Mouse (Mus musculus): Measurements from ENCODE around the gene Tle4. TPM values are rescaled to one million over a fixed set of nuclear protein-coding genes. Genes with fewer than 3 reads are reported as not detected.

Tle4 gene
- polyA plus RNA-seq, 1 experiment = 3.8 TPM

DNA sequence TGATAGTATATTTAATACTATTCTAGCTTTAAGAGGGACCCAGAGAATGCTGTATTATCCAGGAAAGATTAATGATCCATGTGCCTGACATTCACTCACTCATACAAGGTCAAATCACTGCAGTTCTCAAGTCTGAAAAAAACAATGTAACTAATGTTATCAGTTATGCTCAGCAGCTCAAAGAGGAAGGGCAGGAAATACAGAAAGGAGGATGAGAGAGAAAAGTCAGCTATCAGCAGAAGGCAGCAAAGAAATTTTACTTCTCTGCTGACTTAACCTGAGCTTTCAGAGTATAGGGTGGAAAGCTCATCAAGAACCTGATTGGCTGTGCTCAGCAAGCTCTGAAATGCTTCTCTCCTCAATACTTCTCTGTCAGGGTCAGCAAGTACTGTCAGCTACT, 29.0 kb downstream of the Tle4 start:
- H3K27ac ChIP-seq (replicated peaks; ENCODE audit: low read depth, low read length) = no peak overlapping the region
- H3K4me1 ChIP-seq (ENCODE audit: control insufficient read depth, insufficient read depth, insufficient read length, low read length) = peaks cover 3% of the 10 kb centered on the region
- H3K4me3 ChIP-seq (ENCODE audit: insufficient read depth, low read depth, low read length) = no peak overlapping the region

GRCm38 (mm10) chr19:14567081-14567480, 30.8 kb downstream of the Tle4 start:
- H3K27ac ChIP-seq (replicated peaks; ENCODE audit: low read depth, low read length) = no peak overlapping the region
- H3K4me1 ChIP-seq (ENCODE audit: control insufficient read depth, insufficient read depth, insufficient read length, low read length) = peaks cover 3% of the 10 kb centered on the region
- no peak overlapping the region for H3K4me3 ChIP-seq (ENCODE audit: insufficient read depth, low read depth, low read length)

GRCm38 (mm10) chr19:14566564-14567021, 31.3 kb downstream of the Tle4 start:
- Histone ChIP-seq H3K4me3 (ENCODE audit: insufficient read depth, low read depth, low read length) (no peak overlapping the region), H3K4me1 (ENCODE audit: control insufficient read depth, insufficient read depth, insufficient read length, low read length) (peaks cover 3% of the 10 kb centered on the region), H3K27ac (replicated peaks; ENCODE audit: low read depth, low read length) (no peak overlapping the region)

GRCm38 (mm10) chr19:14565424-14566069, 32.3 kb downstream of the Tle4 start:
- no peaks in the 10 kb centered on the region; the same call in none of the 2 replicates for H3K4me1 ChIP-seq (ENCODE audit: control insufficient read depth, insufficient read depth, insufficient read length, low read length)
- no peak overlapping the region for H3K27ac ChIP-seq (replicated peaks; ENCODE audit: low read depth, low read length)
- no peak overlapping the region for H3K4me3 ChIP-seq (ENCODE audit: insufficient read depth, low read depth, low read length)

DNA sequence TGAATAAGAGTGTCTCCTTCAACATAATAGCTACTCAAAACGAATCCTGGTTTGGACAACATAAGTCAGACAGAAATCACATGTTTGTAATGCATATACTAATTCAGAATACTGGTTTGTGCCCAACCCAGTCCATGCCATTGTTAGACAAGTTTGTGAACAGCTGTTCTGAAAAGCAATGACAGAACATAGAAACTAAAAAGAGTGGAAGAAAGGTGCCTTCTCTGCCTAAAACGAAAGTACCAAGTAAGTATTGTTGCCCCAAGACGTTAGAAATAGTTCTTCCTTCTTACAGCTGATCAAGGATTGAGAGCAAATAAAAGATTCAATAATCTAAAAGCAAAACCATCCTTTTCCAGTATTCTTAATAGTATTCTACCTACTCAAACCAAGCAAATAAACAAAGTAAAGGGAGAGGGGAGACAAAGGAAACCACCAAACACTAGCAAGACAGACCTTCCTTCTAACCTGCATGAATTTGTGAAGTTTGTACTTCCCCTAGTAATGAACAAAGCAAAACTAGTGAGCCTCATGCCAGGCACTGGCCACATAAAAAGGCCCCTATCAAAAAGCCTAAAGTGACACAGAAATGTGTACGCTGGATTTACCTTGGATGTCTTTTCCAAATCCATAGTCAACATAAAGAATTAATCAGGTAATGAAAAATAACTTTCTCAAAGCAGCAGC, 34.4 kb downstream of the Tle4 start:
- Histone ChIP-seq H3K4me3 (ENCODE audit: insufficient read depth, low read depth, low read length) (no peak overlapping the region), H3K4me1 (ENCODE audit: control insufficient read depth, insufficient read depth, insufficient read length, low read length) (no peaks in the 10 kb centered on the region; the same call in 1 of the 2 replicates), H3K27ac (replicated peaks; ENCODE audit: low read depth, low read length) (no peak overlapping the region)

GRCm38 (mm10) chr19:14547871-14548270, 50.0 kb downstream of the Tle4 start:
- Histone ChIP-seq H3K27ac (replicated peaks; ENCODE audit: low read depth, low read length) (no peak overlapping the region), H3K4me3 (ENCODE audit: insufficient read depth, low read depth, low read length) (no peak overlapping the region), H3K4me1 (ENCODE audit: control insufficient read depth, insufficient read depth, insufficient read length, low read length) (no peaks in the 10 kb centered on the region; the same call in 1 of the 2 replicates)

DNA sequence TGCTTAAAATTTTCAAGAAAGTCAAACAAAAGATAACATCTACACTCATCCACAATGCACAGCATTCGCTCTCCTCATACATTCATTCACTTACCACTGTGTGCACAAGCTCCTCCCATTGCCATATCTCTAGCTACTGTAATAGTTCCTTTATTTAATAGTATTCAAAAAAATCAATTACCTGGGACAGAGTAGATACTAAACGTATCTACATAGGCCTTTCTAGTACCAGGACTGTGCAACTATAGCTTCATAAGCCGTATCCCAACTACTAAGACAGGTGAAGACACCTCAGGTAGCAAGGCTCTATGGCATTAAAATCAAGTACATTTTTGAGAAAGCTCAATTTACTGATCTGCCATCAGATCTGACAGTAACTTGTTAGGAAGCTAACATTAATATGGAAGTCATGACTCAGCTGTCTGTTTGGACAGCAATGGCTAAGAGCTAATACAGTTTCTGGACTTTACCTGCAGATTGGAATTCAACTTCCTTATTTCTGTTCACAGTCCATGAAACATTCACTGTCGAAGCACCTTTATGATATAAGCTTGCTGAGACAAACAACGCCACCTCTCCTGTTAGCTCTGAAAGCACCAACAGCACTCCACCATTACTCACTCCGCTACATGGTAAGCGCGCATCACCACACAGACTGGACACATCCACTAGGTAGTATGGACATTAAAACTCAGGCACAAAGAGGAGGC, 50.6 kb downstream of the Tle4 start:
- Histone ChIP-seq H3K4me3 (ENCODE audit: insufficient read depth, low read depth, low read length) (no peak overlapping the region), H3K27ac (replicated peaks; ENCODE audit: low read depth, low read length) (no peak overlapping the region), H3K4me1 (ENCODE audit: control insufficient read depth, insufficient read depth, insufficient read length, low read length) (no peaks in the 10 kb centered on the region; the same call in 1 of the 2 replicates)

GRCm38 (mm10) chr19:14545485-14545884, 52.4 kb downstream of the Tle4 start:
- Histone ChIP-seq H3K4me1 (ENCODE audit: control insufficient read depth, insufficient read depth, insufficient read length, low read length) (no peaks in the 10 kb centered on the region; the same call in 1 of the 2 replicates), H3K4me3 (ENCODE audit: insufficient read depth, low read depth, low read length) (no peak overlapping the region), H3K27ac (replicated peaks; ENCODE audit: low read depth, low read length) (no peak overlapping the region)

- no peaks in the 10 kb centered on the region; the same call in 1 of the 2 replicates for H3K4me1 ChIP-seq (ENCODE audit: control insufficient read depth, insufficient read depth, insufficient read length, low read length)
- H3K27ac ChIP-seq (replicated peaks; ENCODE audit: low read depth, low read length) = no peak overlapping the region
- H3K4me3 ChIP-seq (ENCODE audit: insufficient read depth, low read depth, low read length) = no peak overlapping the region
Observed at GRCm38 (mm10) chr19:14543305-14543704, 54.5 kb downstream of the Tle4 start.

- H3K4me3 ChIP-seq (ENCODE audit: insufficient read depth, low read depth, low read length) = no peak overlapping the region
- H3K27ac ChIP-seq (replicated peaks; ENCODE audit: low read depth, low read length) = no peak overlapping the region
- no peaks in the 10 kb centered on the region for H3K4me1 ChIP-seq (ENCODE audit: control insufficient read depth, insufficient read depth, insufficient read length, low read length)
Observed at GRCm38 (mm10) chr19:14540678-14541077, 57.2 kb downstream of the Tle4 start.

DNA sequence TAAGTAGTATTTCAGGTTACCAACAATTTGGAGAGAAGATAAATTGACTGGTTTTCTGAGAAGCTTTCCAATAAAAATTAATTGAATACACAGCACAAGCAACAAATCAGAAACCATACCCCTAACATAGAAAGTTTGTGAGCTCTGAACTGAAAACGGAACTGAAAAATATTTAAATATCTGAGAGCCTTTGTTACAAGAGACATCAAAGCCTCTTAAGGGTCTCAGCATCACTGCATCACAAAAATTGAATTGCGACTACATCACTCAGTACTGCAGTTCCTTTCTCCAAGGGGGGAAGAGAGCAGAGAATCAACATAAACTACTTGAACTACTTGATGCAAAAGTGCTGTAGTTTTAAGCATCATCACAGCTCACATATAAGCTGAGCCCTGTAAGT, 61.2 kb downstream of the Tle4 start:
- no peak overlapping the region for H3K4me3 ChIP-seq (ENCODE audit: insufficient read depth, low read depth, low read length)
- H3K4me1 ChIP-seq (ENCODE audit: control insufficient read depth, insufficient read depth, insufficient read length, low read length) = no peaks in the 10 kb centered on the region; the same call in 1 of the 2 replicates
- no peak overlapping the region for H3K27ac ChIP-seq (replicated peaks; ENCODE audit: low read depth, low read length)

- Histone ChIP-seq H3K4me3 (ENCODE audit: insufficient read depth, low read depth, low read length) (no peak overlapping the region), H3K4me1 (ENCODE audit: control insufficient read depth, insufficient read depth, insufficient read length, low read length) (no peaks in the 10 kb centered on the region; the same call in 1 of the 2 replicates)
Observed at GRCm38 (mm10) chr19:14534447-14534846, 63.4 kb downstream of the Tle4 start.

DNA sequence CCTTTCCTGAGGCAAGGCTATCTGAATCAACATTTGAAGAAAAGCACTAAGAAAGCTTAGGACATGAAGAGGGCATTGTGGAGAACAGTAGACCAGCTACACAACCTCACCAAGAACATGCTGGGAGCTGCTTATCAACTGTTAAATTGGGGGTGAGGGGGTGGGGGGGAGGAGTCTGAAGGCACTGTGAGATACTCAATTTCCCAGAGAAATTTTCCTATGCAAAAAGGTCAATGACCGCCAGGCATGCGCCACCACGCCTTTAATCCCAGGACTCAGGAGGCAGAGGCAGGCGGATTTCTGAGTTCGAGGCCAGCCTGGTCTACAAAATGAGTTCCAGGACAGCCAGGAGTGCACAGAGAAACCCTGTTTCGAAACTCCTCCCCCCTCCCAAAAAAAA, 65.0 kb downstream of the Tle4 start:
- H3K4me1 ChIP-seq (ENCODE audit: control insufficient read depth, insufficient read depth, insufficient read length, low read length) = no peaks in the 10 kb centered on the region; the same call in 1 of the 2 replicates
- H3K27ac ChIP-seq (replicated peaks; ENCODE audit: low read depth, low read length) = no peak overlapping the region
- H3K4me3 ChIP-seq (ENCODE audit: insufficient read depth, low read depth, low read length) = no peak overlapping the region

More at GRCm38 (mm10) chr19:14534447-14534846, 63.4 kb downstream of the Tle4 start:
- H3K27ac ChIP-seq (replicated peaks; ENCODE audit: low read depth, low read length) = no peak overlapping the region

- Histone ChIP-seq H3K4me3 (ENCODE audit: insufficient read depth, low read depth, low read length) (no peak overlapping the region), H3K4me1 (ENCODE audit: control insufficient read depth, insufficient read depth, insufficient read length, low read length) (no peaks in the 10 kb centered on the region)
Observed at GRCm38 (mm10) chr19:14520098-14520802, 77.6 kb downstream of the Tle4 start.

GRCm38 (mm10) chr19:14519186-14519585, 78.7 kb downstream of the Tle4 start:
- H3K4me3 ChIP-seq (ENCODE audit: insufficient read depth, low read depth, low read length) = no peak overlapping the region
- no peak overlapping the region for H3K27ac ChIP-seq (replicated peaks; ENCODE audit: low read depth, low read length)
- H3K4me1 ChIP-seq (ENCODE audit: control insufficient read depth, insufficient read depth, insufficient read length, low read length) = no peaks in the 10 kb centered on the region

More at GRCm38 (mm10) chr19:14520098-14520802, 77.6 kb downstream of the Tle4 start:
- H3K27ac ChIP-seq (replicated peaks; ENCODE audit: low read depth, low read length) = no peak overlapping the region
